Mouse (Mus musculus) myocyte (in vitro differentiated cells): ENCODE results near the gene Myt1l.

Experiments
- CEBPB ChIP-seq: IDR thresholded peaks from 2 replicates; pipeline ENCODE4 v1.6.1; 2011; ENCODE audit warnings: mild to moderate bottlenecking, moderate library complexity; ENCODE audit not compliant: poor library complexity, insufficient read depth, severe bottlenecking
- E2F4 ChIP-seq: IDR thresholded peaks from one replicate; pipeline ENCODE4 v1.6.1; 2011; ENCODE audit warnings: mild to moderate bottlenecking, control low read depth, moderate library complexity; ENCODE audit not compliant: insufficient read depth
- MAX ChIP-seq: IDR thresholded peaks from one replicate; pipeline ENCODE4 v1.6.1; 2011; ENCODE audit warnings: low read depth, mild to moderate bottlenecking, control low read depth
- POLR2A ChIP-seq: IDR thresholded peaks from one replicate; pipeline ENCODE4 v1.6.1; 2011; ENCODE audit warnings: low read depth, mild to moderate bottlenecking, control low read depth, moderate library complexity; ENCODE audit not compliant: insufficient read length
- REST ChIP-seq: IDR thresholded peaks from one replicate; pipeline ENCODE4 v1.6.1; 2011; ENCODE audit warnings: mild to moderate bottlenecking, control low read depth, moderate library complexity; ENCODE audit not compliant: insufficient read depth, insufficient read length
- SRF ChIP-seq: IDR thresholded peaks from one replicate; pipeline ENCODE4 v1.6.1; 2011; ENCODE audit warnings: low read depth; ENCODE audit not compliant: control insufficient read depth, insufficient read length
- USF1 ChIP-seq: IDR thresholded peaks from one replicate; pipeline ENCODE4 v1.6.1; 2011; ENCODE audit warnings: low read depth, mild to moderate bottlenecking, control low read depth, moderate library complexity

DNA sequence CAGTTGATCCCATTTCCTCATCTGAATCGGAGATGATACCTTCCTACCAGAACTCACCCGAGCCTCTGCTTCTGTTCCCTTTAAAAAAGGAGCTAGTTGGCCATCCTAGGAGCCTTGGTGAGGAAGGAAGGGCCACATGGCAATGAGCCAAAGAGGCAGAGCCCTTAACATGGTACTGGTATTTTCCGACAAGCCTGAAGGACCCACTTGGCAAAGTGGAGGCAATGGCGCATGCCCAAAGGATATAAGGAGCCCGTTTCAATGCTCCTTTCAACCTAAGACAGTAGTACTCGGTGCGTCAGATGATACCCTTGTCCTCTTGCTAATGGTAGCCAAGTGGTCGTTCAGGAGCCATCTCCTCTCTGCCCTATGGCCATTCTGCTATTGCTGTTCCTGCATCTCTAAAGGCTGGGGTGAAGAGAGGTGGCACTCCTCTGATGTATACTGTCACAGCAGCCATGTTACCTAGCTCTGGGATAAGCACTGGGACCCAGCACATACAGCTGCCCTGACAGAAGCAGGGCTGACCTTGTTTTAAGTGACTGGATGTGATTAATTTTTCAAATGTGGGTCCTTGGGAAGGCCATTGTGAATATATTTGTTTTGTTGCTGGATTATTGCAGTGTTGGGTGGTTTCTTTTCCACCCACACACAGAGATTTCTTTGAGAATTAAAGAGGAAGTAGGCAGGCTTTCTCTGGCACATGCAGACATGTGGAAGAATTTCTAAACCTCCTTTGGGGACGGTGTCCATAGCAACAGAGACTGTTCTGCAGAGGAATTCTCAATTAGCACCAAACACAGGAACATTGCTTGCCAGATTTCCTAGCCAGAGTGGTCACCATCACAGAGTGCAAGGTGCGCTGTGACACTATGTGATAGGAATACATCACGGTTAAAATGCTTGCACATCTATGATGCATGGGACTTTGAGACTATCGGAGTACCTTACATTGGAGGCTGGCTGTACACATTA lies 169.6 kb downstream of the Myt1l start:
- TF ChIP-seq SRF (no peak), CEBPB (no peak), POLR2A (no peak), REST (no peak), E2F4 (no peak), USF1 (no peak), MAX (no peak)
